Mouse (Mus musculus): ENCODE data around the gene Il17c.

Gene Il17c

GRCm38 (mm10) chr8:122421376-122422070 is at the start of gene Il17c:
Gene Il17c (plus strand): TSS chr8:122422020.
- DNase-seq (ENCODE audit: low spot score): no peak

- DNase-seq (ENCODE audit: low spot score): no peak
Measured at GRCm38 (mm10) chr8:122375320-122375719, 46.5 kb upstream of the Il17c start.

GRCm38 (mm10) chr8:122375751-122376364 is 46.0 kb upstream of the Il17c start:
- no peak for DNase-seq (ENCODE audit: low spot score)

GRCm38 (mm10) chr8:122376365-122377231 is 45.2 kb upstream of the Il17c start, which contains the start of gene Zc3h18:
Gene Zc3h18 (plus strand): TSS chr8:122376609.
- peak; percentile 99 for DNase-seq (ENCODE audit: low spot score)

- no peak for DNase-seq (ENCODE audit: low spot score)
Measured at GRCm38 (mm10) chr8:122383039-122383438, 38.8 kb upstream of the Il17c start.

- no peak for DNase-seq (ENCODE audit: low spot score)
Measured at GRCm38 (mm10) chr8:122389357-122389756, 32.5 kb upstream of the Il17c start.

GRCm38 (mm10) chr8:122390758-122391157 is 31.1 kb upstream of the Il17c start:
- no peak for DNase-seq (ENCODE audit: low spot score)

GRCm38 (mm10) chr8:122393717-122394116 is 28.1 kb upstream of the Il17c start:
- no peak for DNase-seq (ENCODE audit: low spot score)

- DNase-seq (ENCODE audit: low spot score): no peak
Measured at GRCm38 (mm10) chr8:122395291-122395690, 26.5 kb upstream of the Il17c start.

- no peak for DNase-seq (ENCODE audit: low spot score)
Measured at GRCm38 (mm10) chr8:122398186-122398585, 23.6 kb upstream of the Il17c start.

GRCm38 (mm10) chr8:122405146-122405805 is 16.5 kb upstream of the Il17c start:
- DNase-seq (ENCODE audit: low spot score): no peak

GRCm38 (mm10) chr8:122407678-122408077 is 14.1 kb upstream of the Il17c start:
- DNase-seq (ENCODE audit: low spot score): no peak

- no peak for DNase-seq (ENCODE audit: low spot score)
Measured at GRCm38 (mm10) chr8:122414311-122414710, 7.5 kb upstream of the Il17c start.

- no peak for DNase-seq (ENCODE audit: low spot score)
Measured at GRCm38 (mm10) chr8:122415554-122415953, 6.3 kb upstream of the Il17c start.

GRCm38 (mm10) chr8:122419881-122420555 is 1.8 kb upstream of the Il17c start:
- DNase-seq (ENCODE audit: low spot score): peak; percentile 51

- no peak for DNase-seq (ENCODE audit: low spot score)
Measured at GRCm38 (mm10) chr8:122423217-122423616, 1.4 kb downstream of the Il17c start.

GRCm38 (mm10) chr8:122423659-122424058 is 1.8 kb downstream of the Il17c start:
- DNase-seq (ENCODE audit: low spot score): no peak

GRCm38 (mm10) chr8:122426145-122426544 is 4.3 kb downstream of the Il17c start:
- no peak for DNase-seq (ENCODE audit: low spot score)

GRCm38 (mm10) chr8:122427607-122428006 is 5.8 kb downstream of the Il17c start:
- no peak for DNase-seq (ENCODE audit: low spot score)

GRCm38 (mm10) chr8:122428163-122428562 is 6.3 kb downstream of the Il17c start:
- DNase-seq (ENCODE audit: low spot score): no peak

- no peak for DNase-seq (ENCODE audit: low spot score)
Measured at GRCm38 (mm10) chr8:122430058-122430636, 8.3 kb downstream of the Il17c start.

Measured in left cerebral cortex, adult 11 months (tissue).